Mouse (Mus musculus) inflammation-experienced regulatory T-cells, adult 6 months (primary cell): ENCODE data around the gene Eya2. TPM values are rescaled to one million over a fixed set of nuclear protein-coding genes. Genes with fewer than 3 reads are reported as not detected.
"Not testable (repeated sequence)": the region's sequence is repeated elsewhere in the genome, so short reads cannot be mapped to it uniquely, and the experiment has no call there.

Source experiments
- ATAC-seq: one replicate; pipeline ENCODE4 v1.8.0; 2017
- polyA plus RNA-seq, 3 experiments: library from polyadenylated mRNA; unstranded; fragments of 100-300 nt; shearing (Covaris generic); gene quantifications; one replicate each; pipeline ENCODE4 v1.2.1; 2017

Eya2 gene
- polyA plus RNA-seq, 3 experiments from 2014 or later, result 4.5 to 17.0 (median 13.2) TPM

- ATAC-seq, result peak; percentile 46
Measured at GRCm38 (mm10) chr2:165782324-165782723, 187.5 kb downstream of the Eya2 start.

- no peak for ATAC-seq
Measured at GRCm38 (mm10) chr2:165785312-165786036, 190.6 kb downstream of the Eya2 start.

- ATAC-seq, result no peak
Measured at GRCm38 (mm10) chr2:165786467-165786866, 191.6 kb downstream of the Eya2 start.

GRCm38 (mm10) chr2:165788005-165788404 lies 193.2 kb downstream of the Eya2 start:
- ATAC-seq, result no peak

GRCm38 (mm10) chr2:165788796-165789195 lies 194.0 kb downstream of the Eya2 start:
- ATAC-seq, result no peak

GRCm38 (mm10) chr2:165789667-165790066 lies 194.8 kb downstream of the Eya2 start:
- no peak for ATAC-seq

GRCm38 (mm10) chr2:165791026-165791425 lies 196.2 kb downstream of the Eya2 start:
- no peak for ATAC-seq

GRCm38 (mm10) chr2:165791657-165792056 lies 196.8 kb downstream of the Eya2 start:
- no peak for ATAC-seq

- peak; percentile 58 for ATAC-seq
Measured at GRCm38 (mm10) chr2:165792431-165793282, 197.8 kb downstream of the Eya2 start.

GRCm38 (mm10) chr2:165793283-165793638 lies 198.4 kb downstream of the Eya2 start:
- peak; percentile 84 for ATAC-seq

- ATAC-seq, result no peak
Measured at GRCm38 (mm10) chr2:165797876-165798275, 203.0 kb downstream of the Eya2 start.

GRCm38 (mm10) chr2:165800174-165800573 lies 205.3 kb downstream of the Eya2 start:
- not testable (repeated sequence) for ATAC-seq

- no peak for ATAC-seq
Measured at GRCm38 (mm10) chr2:165808179-165808975, 213.5 kb downstream of the Eya2 start.

GRCm38 (mm10) chr2:165809091-165809490 lies 214.3 kb downstream of the Eya2 start:
- ATAC-seq, result no peak

GRCm38 (mm10) chr2:165809901-165810477 lies 215.2 kb downstream of the Eya2 start:
- ATAC-seq, result no peak

GRCm38 (mm10) chr2:165811536-165811935 lies 216.7 kb downstream of the Eya2 start:
- ATAC-seq, result no peak

GRCm38 (mm10) chr2:165812889-165813288 lies 218.1 kb downstream of the Eya2 start:
- ATAC-seq, result no peak

GRCm38 (mm10) chr2:165815103-165815880 lies 220.5 kb downstream of the Eya2 start:
- ATAC-seq, result no peak

- ATAC-seq, result no peak
Measured at GRCm38 (mm10) chr2:165817437-165817836, 222.6 kb downstream of the Eya2 start.

GRCm38 (mm10) chr2:165818570-165818969 lies 223.7 kb downstream of the Eya2 start:
- ATAC-seq, result no peak
